Mouse (Mus musculus) heart, postnatal 14 days (tissue): Measurements from ENCODE around the gene Trmt2a. TPM values are rescaled to one million over a fixed set of nuclear protein-coding genes. Genes with fewer than 3 reads are reported as not detected.

Experiments
- DNase-seq, 2 experiments: peaks; one replicate each; pipeline ENCODE4 v3.0.0; 2021 to 2022
- intact Hi-C: fragments of 180-260 bp; cut with DNase I; formaldehyde crosslinking; loops from one replicate; pipeline ENCODE4 v1.15.1; 2025
- total RNA-seq, 2 experiments: library from RNA; stranded (reverse); gene quantifications; 2 replicates each; pipeline ENCODE4 v1.2.3; 2021

Trmt2a gene
- total RNA-seq, 2 experiments from 2014 or later = 21.8 to 24.9 TPM

- peak; percentile 65 to 69 for DNase-seq
- intact Hi-C loops = no loop called here
These were observed 18.9 kb upstream of the Trmt2a start for GRCm38 (mm10) chr16:18229622-18230021.

- intact Hi-C loops = no loop called here
- no peak for DNase-seq
These were observed 17.9 kb upstream of the Trmt2a start for GRCm38 (mm10) chr16:18230617-18231016.

DNA sequence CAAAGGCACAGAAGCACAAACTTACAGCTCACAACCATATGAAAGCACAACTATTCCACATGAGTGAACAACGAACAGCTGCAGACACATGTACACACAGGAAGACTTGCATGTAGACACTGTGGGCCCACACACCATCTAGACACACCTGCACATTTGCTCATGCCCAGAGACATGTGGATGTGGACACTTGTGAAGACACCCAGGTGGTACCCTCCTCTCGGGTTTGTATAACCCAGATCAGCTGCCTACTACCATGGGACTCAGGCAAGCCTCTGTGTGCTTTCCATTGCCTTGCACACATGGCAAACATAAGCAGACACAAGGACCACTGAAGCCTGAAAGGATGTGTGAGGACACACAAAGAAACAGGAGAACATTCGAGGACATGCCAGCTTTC lies 17.4 kb upstream of the Trmt2a start:
- DNase-seq = no peak
- intact Hi-C loops = no loop called here

GRCm38 (mm10) chr16:18231451-18231850 lies 17.0 kb upstream of the Trmt2a start:
- intact Hi-C loops = no loop called here
- no peak for DNase-seq

GRCm38 (mm10) chr16:18233451-18233850 lies 15.0 kb upstream of the Trmt2a start:
- intact Hi-C loops = no loop called here
- no peak for DNase-seq

GRCm38 (mm10) chr16:18233919-18234670 lies 14.4 kb upstream of the Trmt2a start:
- intact Hi-C loops = no loop called here
- DNase-seq = no peak

- intact Hi-C loops = no loop called here
- DNase-seq = peak; percentile 82 to 88
These were observed 13.6 kb upstream of the Trmt2a start, which contains the start of gene Zdhhc8 for GRCm38 (mm10) chr16:18234671-18235388. Zdhhc8 (minus strand) TSS chr16:18235136.

DNA sequence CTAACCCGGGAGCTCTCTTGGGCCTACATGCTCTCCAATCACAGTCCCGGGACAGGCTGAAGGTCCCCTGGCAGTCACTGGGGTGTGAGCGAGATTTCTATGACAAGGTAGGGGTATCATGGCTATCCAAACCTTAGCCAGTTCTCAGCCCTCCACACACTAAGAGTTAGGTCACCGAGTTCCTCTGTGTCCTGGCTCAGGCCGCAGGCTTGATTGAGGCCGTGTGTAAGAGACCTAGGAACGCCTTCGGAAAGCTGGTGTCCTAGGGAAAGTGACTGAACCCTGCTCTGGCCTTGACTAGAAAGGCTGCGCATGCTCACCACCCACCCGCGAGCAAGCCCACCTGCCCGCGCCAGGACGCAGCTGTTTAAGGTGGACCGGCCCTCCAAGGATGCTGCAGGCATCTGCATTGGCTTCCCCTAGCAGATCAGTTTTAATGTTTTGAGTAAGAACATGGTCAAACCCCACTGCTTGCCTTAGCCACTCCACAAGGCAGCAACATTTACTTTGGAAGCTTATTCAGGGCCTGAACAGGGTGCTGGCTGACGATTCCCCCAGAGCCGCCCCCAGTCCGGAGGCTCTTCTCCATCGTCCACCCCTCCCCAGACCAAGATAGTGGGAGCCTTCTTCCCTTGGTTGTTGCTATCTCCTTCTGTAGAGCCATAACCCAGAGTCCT lies 13.0 kb upstream of the Trmt2a start:
- intact Hi-C loops = no loop called here
- peak; percentile 74 to 75 for DNase-seq

GRCm38 (mm10) chr16:18236676-18237501 lies 11.6 kb upstream of the Trmt2a start:
- intact Hi-C loops = no loop called here
- DNase-seq = no peak

DNA sequence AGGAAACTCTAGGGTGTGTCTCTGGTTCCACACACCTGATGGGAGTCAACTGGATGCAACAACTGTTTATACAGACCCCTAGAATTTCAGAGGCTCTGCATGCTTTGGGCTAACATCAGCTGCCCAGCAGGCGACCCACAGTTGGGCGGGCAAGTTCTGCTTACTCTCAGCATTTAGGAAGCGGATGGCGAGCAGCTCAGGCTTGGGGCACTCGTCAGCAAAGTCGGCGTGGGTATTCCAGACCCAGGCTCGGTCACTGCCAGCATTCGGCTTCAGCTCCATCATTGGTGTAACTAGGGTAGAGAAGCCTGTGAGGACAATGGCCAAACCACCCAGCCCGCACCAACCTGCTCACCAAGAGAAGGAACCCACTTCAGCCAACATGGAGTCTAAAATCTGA lies 6.9 kb upstream of the Trmt2a start:
- intact Hi-C loops = no loop called here
- no peak for DNase-seq

DNA sequence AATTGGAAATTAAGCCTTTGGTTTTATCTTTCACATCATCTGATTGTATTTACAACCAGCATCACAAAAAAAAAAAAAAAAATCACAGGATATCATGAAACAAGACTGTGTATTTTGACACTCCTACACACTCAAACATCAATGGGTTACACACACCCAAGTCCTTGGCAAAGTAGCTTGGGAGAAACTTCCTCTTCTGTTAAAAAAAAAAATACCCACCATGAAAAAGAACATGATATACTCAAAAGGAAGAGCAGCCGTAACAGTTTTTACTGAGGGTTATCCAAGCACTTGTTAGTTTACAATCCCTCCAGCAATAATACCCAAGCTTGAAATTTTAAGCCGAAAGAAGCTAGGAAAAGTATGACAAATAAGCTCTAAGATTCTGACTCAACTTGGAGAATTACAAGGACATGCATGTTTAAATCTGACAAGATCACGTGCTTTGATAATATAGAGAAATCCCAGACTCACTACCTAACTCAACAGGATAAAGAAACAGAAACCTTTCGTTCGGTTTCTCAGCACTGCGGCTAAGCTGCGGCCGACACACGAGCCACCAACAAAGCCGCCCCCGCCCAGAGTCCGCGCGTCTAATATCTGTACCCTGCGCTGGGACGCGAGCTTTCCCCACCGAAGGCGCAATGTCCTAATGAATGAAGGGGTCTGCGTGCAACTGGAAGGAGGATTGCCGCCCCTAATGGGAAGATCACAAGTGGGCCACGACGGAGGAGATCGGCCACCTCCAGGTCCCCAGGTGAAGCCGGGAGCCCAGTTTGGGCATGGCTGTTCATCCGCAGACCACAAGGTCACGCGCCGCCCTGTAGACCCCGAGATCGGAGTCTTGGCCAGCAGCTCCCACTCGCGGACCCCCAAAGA lies 719 bp upstream of the Trmt2a start:
- no peak for DNase-seq
- intact Hi-C loops = loop anchor here (2.0 kb wide), 1 partner anchor 39 kb away; no protein-coding TSS in a partner anchor

DNA sequence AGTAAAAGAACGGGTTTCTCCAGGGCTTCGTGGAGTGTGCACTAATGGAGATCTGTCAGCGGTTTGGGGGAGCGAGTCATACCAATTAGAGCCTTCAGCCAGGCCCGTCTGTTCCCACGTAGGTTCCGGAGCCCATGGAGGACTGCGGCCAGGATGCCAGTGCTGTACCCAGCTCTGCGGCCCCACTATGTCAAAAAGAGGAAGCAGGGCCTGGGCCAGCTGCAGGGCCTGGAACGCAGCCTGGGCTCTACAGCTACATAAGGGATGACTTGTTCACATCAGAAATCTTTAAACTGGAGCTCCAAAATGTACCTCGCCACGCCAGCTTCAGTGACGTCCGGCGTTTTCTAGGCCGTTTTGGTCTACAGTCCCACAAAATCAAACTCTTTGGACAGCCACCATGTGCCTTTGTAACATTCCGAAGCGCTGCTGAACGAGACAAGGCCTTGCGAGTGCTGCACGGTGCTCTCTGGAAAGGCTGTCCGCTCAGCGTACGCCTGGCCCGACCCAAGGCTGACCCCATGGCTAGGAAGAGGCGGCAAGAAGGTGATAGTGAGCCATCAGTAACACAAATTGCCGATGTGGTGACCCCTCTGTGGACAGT lies 987 bp downstream of the Trmt2a start:
- DNase-seq = peak; percentile 43 to 53
- intact Hi-C loops = loop anchor here (2.0 kb wide), 1 partner anchor 37 kb away; no protein-coding TSS in a partner anchor

DNA sequence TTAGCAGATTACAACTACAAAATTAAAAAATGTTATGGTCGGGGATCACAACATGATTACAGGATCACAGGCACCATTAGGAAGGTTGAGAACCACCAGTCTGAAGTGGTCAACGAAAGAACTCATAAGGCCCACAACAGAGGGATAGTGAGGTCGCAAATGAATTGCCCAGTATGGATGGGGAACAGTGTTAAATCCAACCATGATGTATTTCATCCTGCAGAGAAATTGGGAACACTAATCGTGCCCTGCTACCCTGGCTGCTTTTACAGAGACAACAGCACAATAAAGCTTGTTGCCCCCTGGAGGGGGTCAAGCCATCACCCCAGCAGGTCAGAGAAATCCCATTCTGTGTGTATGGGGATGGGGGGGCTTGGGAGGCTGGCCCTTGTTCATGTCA lies 1.8 kb downstream of the Trmt2a start:
- intact Hi-C loops = no loop called here
- DNase-seq = no peak

GRCm38 (mm10) chr16:18250828-18251790 lies 2.6 kb downstream of the Trmt2a start:
- intact Hi-C loops = no loop called here
- DNase-seq = no peak

GRCm38 (mm10) chr16:18252736-18253135 lies 4.3 kb downstream of the Trmt2a start:
- no peak for DNase-seq
- intact Hi-C loops = no loop called here

DNA sequence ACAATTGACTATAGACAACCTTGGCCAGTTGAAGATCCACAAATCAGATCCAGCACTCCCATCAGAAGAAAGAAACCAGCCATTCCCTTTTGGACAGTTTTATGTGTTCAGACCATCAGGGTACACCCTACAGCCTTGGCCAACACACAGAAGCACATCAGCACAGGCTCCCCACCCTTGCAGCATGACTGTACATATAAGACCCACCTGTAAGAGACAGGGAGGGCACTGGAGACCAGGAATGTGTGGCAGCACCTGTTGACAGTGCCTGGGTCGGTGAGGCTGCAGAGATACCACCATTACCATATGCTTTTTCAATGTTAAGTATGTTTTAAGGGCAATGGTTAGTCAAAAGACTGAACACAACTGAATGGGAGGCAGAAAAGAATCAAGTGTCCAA lies 5.4 kb downstream of the Trmt2a start:
- intact Hi-C loops = no loop called here

DNA sequence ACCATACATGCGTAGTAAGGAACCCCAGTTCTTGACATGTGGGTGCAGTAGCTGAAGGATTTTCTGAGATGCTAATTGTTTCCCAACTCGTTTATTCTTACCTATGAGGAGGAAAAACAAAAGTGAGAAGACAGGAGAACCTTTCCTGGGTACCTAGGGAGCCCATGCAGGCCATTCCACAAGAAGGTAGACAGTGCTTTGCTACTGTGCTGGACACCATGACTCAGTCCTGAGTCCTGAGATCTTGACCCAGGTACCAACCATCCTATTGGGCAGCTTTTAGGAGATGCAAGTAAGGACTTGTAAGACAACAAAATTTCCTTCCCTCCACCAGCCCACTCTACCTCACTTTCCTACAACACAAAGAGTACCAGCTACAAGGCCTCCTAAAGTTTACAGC lies 9.7 kb downstream of the Trmt2a start, which contains the start of gene Gm49776:
Gm49776 (minus strand) TSS at position 101 of the 400 bp plus-strand sequence.
- no peak for DNase-seq
- intact Hi-C loops = no loop called here

More for the DNA sequence above, 5.4 kb downstream of the Trmt2a start:
- no peak for DNase-seq

DNA sequence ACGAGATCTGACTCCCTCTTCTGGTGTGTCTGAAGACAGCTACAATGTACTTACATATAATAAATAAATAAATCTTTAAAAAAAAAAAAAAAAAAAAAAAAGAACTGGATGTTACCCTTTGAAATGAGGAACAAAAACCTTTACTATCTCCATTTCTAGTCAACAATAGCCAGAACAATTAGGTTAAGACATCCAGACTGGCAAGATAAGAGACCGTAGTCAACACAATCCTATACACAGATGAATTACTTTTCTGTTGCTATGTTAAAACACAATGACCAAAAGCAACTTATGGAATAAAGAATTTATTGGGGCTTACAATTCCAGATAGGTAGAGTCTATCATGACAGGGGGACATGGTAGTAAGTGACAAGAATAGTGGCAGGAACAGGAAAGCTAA lies 16.5 kb downstream of the Trmt2a start:
- DNase-seq = no peak
- intact Hi-C loops = no loop called here
